Mouse (Mus musculus): Measurements from ENCODE around the gene Fbxw7. TPM values are rescaled to one million over a fixed set of nuclear protein-coding genes. Genes with fewer than 3 reads are reported as not detected.

Fbxw7 gene
- polyA plus RNA-seq (2012; rRNA removed), result 2.8 and 3.4 TPM in 2 replicates

DNA sequence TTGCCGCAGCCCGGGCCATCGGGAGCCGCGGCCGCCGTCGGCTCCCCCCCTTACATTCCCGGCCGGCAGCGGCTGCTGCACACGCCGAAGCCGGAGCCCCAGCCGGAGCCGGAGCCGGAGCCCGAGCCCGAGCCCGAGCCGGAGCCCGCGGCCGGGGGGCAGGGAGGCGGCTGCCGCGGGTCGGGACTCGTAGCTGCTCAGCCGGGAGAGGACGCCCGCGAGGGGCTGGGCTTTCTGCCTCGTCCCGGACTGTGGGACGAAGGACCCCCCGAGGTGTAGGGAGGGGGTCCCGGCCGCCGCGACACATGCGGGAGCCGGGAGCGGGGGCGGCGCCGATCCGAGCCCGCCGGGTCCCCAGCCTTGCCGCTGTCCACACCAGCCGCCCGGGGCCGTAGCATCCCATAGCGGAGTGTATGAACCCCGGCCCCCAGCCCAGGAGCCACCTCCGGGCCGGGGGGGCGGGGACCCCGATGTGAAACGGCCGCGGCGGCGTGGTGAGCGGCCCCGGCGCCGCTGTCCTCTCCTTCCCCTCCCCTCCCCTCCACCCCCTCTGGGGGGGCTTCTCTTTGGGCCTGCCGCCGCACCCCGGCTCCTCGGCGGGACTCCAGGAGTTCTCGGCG lies at the start of gene Fbxw7:
Gene Fbxw7, plus strand, starts transcription at position 507 of the 620 bp plus-strand sequence.
- Histone ChIP-seq H3K27ac (ENCODE audit: insufficient read depth, low read length) (peak within 1 kb of the TSS; percentile 94), H3K4me3 (ENCODE audit: extremely low read depth, insufficient read depth, insufficient read length) (peak within 1 kb of the TSS; percentile 94), H3K4me1 (ENCODE audit: control insufficient read depth, insufficient read depth, insufficient read length) (peaks cover 3% of the 10 kb centered on the region; the same call in 1 of the 2 replicates), H3K27me3 (ENCODE audit: control insufficient read depth, insufficient read depth, low read length) (no peaks in the 10 kb centered on the region), H3K36me3 (ENCODE audit: control insufficient read depth, insufficient read depth, low read length) (no peaks in the 10 kb centered on the region; the same call in 1 of the 2 replicates)
- peak in 1 of 2 experiments; percentile 31 for DNase-seq (ENCODE audit: low read depth in 1 of 2, low spot score in 2 of 2)
- WGBS, result under 1% methylated on average over 58 of the region's 76 CpGs
- TF ChIP-seq POLR2A (IDR thresholded peaks at IDR 0.05; ENCODE audit: low read depth, low read length) (no peak), CTCF (IDR thresholded peaks at IDR 0.05; ENCODE audit: extremely low read depth, insufficient read depth, insufficient read length, insufficient replicate concordance) (no peak)

DNA sequence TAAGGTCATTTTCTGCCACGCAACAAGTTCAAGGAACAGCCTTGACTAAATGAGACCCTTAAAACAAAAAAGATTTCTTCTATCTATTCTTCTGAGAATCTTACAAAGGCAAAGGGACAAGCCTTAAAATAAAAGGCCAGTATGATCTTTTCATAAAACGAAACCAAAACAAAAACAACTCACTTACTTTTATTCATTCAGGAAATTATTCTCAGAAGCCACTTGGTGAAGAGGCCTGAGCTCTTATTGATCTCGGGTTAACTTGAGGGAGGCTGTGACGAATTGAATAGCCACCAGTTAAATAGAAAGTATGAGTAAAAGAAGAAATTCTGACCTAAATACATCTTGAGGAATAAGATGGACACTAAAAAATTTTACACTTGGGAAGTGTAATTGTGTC lies 46.1 kb upstream of the Fbxw7 start:
- Histone ChIP-seq H3K27ac (ENCODE audit: insufficient read depth, low read length) (no peak overlapping the region), H3K4me1 (ENCODE audit: control insufficient read depth, insufficient read depth, insufficient read length) (no peaks in the 10 kb centered on the region; the same call in 1 of the 2 replicates), H3K36me3 (ENCODE audit: control insufficient read depth, insufficient read depth, low read length) (no peaks in the 10 kb centered on the region), H3K27me3 (ENCODE audit: control insufficient read depth, insufficient read depth, low read length) (no peaks in the 10 kb centered on the region), H3K4me3 (ENCODE audit: extremely low read depth, insufficient read depth, insufficient read length) (no peak overlapping the region)
- DNase-seq (ENCODE audit: low read depth in 1 of 2, low spot score in 2 of 2), result no peak
- WGBS, result 86% methylated on average over 4 of the region's 4 CpGs
- no peak for TF ChIP-seq POLR2A (IDR thresholded peaks at IDR 0.05; ENCODE audit: low read depth, low read length)

DNA sequence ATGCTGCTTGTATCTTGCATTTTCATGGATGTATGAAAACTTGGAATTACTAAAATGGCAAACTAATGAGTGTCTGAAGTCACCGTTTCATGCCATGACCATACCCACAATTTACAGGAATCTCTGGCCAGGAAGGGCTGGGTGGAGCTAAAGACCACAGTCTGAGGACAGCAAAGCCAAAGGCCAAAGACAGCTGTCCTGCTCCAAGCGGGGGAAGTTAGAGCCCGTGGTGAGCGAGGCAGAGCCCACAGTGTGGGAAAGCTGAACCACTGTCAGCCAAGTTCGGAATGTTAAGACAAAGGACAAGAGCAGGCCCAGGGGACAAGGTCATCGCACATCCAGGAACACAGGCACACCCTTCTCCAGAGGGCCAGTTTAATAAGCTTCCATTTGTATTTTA lies 45.7 kb upstream of the Fbxw7 start:
- H3K36me3 ChIP-seq (ENCODE audit: control insufficient read depth, insufficient read depth, low read length), result no peaks in the 10 kb centered on the region
- no peaks in the 10 kb centered on the region for H3K27me3 ChIP-seq (ENCODE audit: control insufficient read depth, insufficient read depth, low read length)
- DNase-seq (ENCODE audit: low read depth in 1 of 2, low spot score in 2 of 2), result no peak
- no peak overlapping the region for H3K4me3 ChIP-seq (ENCODE audit: extremely low read depth, insufficient read depth, insufficient read length)
- TF ChIP-seq CTCF (IDR thresholded peaks at IDR 0.05; ENCODE audit: extremely low read depth, insufficient read depth, insufficient read length, insufficient replicate concordance) (no peak), POLR2A (IDR thresholded peaks at IDR 0.05; ENCODE audit: low read depth, low read length) (no peak)
- WGBS, result 67% methylated on average over 6 of the region's 6 CpGs
- no peak overlapping the region for H3K27ac ChIP-seq (ENCODE audit: insufficient read depth, low read length)
- H3K4me1 ChIP-seq (ENCODE audit: control insufficient read depth, insufficient read depth, insufficient read length), result no peaks in the 10 kb centered on the region; the same call in 1 of the 2 replicates

DNA sequence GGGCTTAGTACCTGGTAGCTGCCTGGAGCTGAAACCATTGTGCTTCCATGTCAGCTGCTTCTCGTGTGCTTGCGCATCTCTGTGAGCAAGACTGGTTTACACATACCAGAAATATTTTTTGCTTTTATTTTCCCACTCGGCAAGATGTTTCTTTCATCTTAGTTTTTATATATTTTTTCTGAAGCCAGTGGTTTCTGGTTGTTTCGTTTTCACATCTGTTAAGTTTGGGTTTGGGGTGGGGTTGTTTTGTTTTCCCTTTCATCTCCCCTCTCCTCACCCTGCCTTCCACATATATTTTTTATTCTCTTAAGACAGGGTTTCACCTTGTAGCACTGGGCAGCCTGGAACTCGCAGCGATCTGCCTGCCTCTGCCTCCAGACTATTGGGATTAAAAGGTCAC lies 44.5 kb upstream of the Fbxw7 start:
- no peaks in the 10 kb centered on the region; the same call in 1 of the 2 replicates for H3K4me1 ChIP-seq (ENCODE audit: control insufficient read depth, insufficient read depth, insufficient read length)
- no peaks in the 10 kb centered on the region for H3K27me3 ChIP-seq (ENCODE audit: control insufficient read depth, insufficient read depth, low read length)
- H3K36me3 ChIP-seq (ENCODE audit: control insufficient read depth, insufficient read depth, low read length), result no peaks in the 10 kb centered on the region
- DNase-seq (ENCODE audit: low read depth in 1 of 2, low spot score in 2 of 2), result no peak
- no peak overlapping the region for H3K27ac ChIP-seq (ENCODE audit: insufficient read depth, low read length)
- WGBS, result 75% methylated on average over 6 of the region's 6 CpGs
- TF ChIP-seq CTCF (IDR thresholded peaks at IDR 0.05; ENCODE audit: extremely low read depth, insufficient read depth, insufficient read length, insufficient replicate concordance) (no peak), POLR2A (IDR thresholded peaks at IDR 0.05; ENCODE audit: low read depth, low read length) (no peak)
- H3K4me3 ChIP-seq (ENCODE audit: extremely low read depth, insufficient read depth, insufficient read length), result no peak overlapping the region

DNA sequence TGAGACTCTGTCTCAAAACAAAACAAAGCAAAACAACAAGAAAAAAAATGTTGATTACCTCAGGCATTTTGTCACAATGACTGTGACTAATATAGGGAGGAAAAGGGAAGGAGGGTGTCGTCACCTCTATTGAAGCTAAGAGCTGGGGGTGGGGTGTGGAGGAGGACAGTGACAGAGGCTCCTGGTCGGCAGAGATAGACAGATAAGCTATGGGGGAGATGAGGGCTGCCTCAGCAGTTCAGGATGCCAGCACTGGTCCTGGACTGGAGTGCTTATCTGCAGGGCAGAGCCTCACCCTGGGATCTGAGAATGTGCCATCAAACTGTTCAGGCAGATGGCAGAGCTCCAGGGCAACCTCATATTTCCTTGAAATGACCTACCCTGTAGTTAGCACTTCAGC lies 43.1 kb upstream of the Fbxw7 start:
- no peak for DNase-seq (ENCODE audit: low read depth in 1 of 2, low spot score in 2 of 2)
- H3K27ac ChIP-seq (ENCODE audit: insufficient read depth, low read length), result no peak overlapping the region
- H3K27me3 ChIP-seq (ENCODE audit: control insufficient read depth, insufficient read depth, low read length), result no peaks in the 10 kb centered on the region
- H3K4me3 ChIP-seq (ENCODE audit: extremely low read depth, insufficient read depth, insufficient read length), result no peak overlapping the region
- WGBS, result 52% methylated on average over 2 of the region's 2 CpGs
- no peaks in the 10 kb centered on the region; the same call in 1 of the 2 replicates for H3K4me1 ChIP-seq (ENCODE audit: control insufficient read depth, insufficient read depth, insufficient read length)
- TF ChIP-seq POLR2A (IDR thresholded peaks at IDR 0.05; ENCODE audit: low read depth, low read length) (no peak), CTCF (IDR thresholded peaks at IDR 0.05; ENCODE audit: extremely low read depth, insufficient read depth, insufficient read length, insufficient replicate concordance) (no peak)
- no peaks in the 10 kb centered on the region for H3K36me3 ChIP-seq (ENCODE audit: control insufficient read depth, insufficient read depth, low read length)

DNA sequence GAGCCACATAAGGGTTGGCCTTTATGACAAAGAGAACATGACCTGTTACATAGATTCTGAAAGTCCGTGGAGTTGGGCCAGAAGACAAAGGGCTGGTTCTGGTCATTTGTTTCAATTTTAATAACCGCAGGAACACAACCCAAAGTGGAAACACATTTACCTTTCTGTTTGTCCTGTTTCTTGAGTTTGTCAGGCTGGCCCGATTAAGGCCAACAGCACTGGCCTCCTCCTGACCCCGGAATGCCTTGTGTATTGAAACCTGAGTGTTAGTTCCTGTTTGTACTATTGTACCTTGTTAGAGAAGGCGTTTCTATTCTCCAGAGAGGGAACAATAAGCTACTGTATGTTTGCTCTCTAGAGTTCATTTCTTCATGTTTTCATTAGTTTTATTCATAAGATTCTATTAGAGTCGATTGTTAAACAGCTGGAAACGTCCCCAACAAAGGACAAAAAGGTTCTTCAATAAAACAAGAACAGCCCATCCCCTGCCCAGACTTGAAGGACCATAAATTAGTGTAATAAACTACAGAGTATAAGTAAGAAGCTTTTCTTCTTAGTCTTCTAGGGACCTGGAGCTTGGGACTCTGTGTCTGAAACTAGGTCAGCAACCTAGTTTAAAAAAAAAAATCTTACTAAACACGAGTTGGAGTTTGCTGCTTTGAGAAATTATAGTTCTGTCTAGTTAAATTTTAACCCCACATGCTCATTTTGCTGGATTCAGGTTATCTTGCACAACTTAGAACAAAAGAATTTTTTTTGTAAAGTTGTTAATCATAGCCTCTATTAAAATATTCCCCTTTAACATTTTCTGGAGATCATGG lies 40.6 kb upstream of the Fbxw7 start:
- H3K27ac ChIP-seq (ENCODE audit: insufficient read depth, low read length), result no peak overlapping the region
- TF ChIP-seq POLR2A (IDR thresholded peaks at IDR 0.05; ENCODE audit: low read depth, low read length) (no peak), CTCF (IDR thresholded peaks at IDR 0.05; ENCODE audit: extremely low read depth, insufficient read depth, insufficient read length, insufficient replicate concordance) (no peak)
- no peak for DNase-seq (ENCODE audit: low read depth in 1 of 2, low spot score in 2 of 2)
- no peak overlapping the region for H3K4me3 ChIP-seq (ENCODE audit: extremely low read depth, insufficient read depth, insufficient read length)
- H3K4me1 ChIP-seq (ENCODE audit: control insufficient read depth, insufficient read depth, insufficient read length), result no peaks in the 10 kb centered on the region; the same call in 1 of the 2 replicates
- H3K36me3 ChIP-seq (ENCODE audit: control insufficient read depth, insufficient read depth, low read length), result no peaks in the 10 kb centered on the region
- no peaks in the 10 kb centered on the region for H3K27me3 ChIP-seq (ENCODE audit: control insufficient read depth, insufficient read depth, low read length)
- 69% methylated on average over 8 of the region's 8 CpGs for WGBS

DNA sequence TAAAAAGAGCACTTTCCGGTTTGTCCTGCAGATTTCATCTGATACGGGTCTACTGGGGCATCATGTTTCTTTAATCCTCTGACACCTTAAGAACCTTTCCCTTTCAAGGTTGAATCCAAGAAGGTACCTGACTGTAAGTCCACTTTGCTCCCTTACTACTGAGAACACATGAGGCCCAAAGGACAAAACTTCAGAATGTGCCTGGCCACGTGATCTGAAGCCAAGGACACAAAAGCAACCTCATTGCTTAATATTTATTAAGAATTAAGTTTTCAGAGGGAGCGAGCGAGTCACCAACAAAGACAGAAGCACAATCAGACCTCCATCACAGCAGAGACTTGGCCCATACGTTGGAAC lies 40.0 kb upstream of the Fbxw7 start:
- no peak for TF ChIP-seq POLR2A (IDR thresholded peaks at IDR 0.05; ENCODE audit: low read depth, low read length)
- TF ChIP-seq CTCF (IDR thresholded peaks at IDR 0.05; ENCODE audit: extremely low read depth, insufficient read depth, insufficient read length, insufficient replicate concordance), result no peak
- no peaks in the 10 kb centered on the region; the same call in 1 of the 2 replicates for H3K4me1 ChIP-seq (ENCODE audit: control insufficient read depth, insufficient read depth, insufficient read length)
- H3K4me3 ChIP-seq (ENCODE audit: extremely low read depth, insufficient read depth, insufficient read length), result no peak overlapping the region
- DNase-seq (ENCODE audit: low read depth in 1 of 2, low spot score in 2 of 2), result no peak
- H3K27me3 ChIP-seq (ENCODE audit: control insufficient read depth, insufficient read depth, low read length), result no peaks in the 10 kb centered on the region
- WGBS, result 96% methylated on average over 6 of the region's 6 CpGs
- no peaks in the 10 kb centered on the region for H3K36me3 ChIP-seq (ENCODE audit: control insufficient read depth, insufficient read depth, low read length)
- no peak overlapping the region for H3K27ac ChIP-seq (ENCODE audit: insufficient read depth, low read length)

Measured in spleen, adult 2 months (tissue).